Mouse (Mus musculus) forebrain, embryonic 11.5 days (tissue): ENCODE results near the gene Trappc2. TPM values are rescaled to one million over a fixed set of nuclear protein-coding genes. Genes with fewer than 3 reads are reported as not detected.

Source experiments
- ATAC-seq: fragments of 200-750 bp; cut with Nextera tagmentation; replicated peaks from 2 replicates; pipeline ENCODE4 v1.8.0; 2017; ENCODE audit warnings: moderate TSS enrichment; ENCODE audit not compliant: low FRiP score
- DNase-seq: peaks from one replicate; pipeline ENCODE4 v3.0.0-alpha.2; 2017; ENCODE audit warnings: low spot score
- H3K27ac ChIP-seq: fragments of 300-500 bp; sonication (generic); 2 replicates; pipeline ENCODE4 v1.5.1; 2014; ENCODE audit warnings: low read depth, low read length
- H3K27me3 ChIP-seq: fragments of 300-500 bp; sonication (generic); 2 replicates; pipeline ENCODE4 v1.6.1; 2014; ENCODE audit warnings: mild to moderate bottlenecking, low read length, mixed read lengths; ENCODE audit not compliant: control insufficient read depth, insufficient read depth
- H3K36me3 ChIP-seq: fragments of 300-500 bp; sonication (generic); 2 replicates; pipeline ENCODE4 v1.6.1; 2014; ENCODE audit warnings: mild to moderate bottlenecking, low read length, moderate library complexity, mixed read lengths; ENCODE audit not compliant: control insufficient read depth, insufficient read depth
- H3K4me1 ChIP-seq: fragments of 300-500 bp; sonication (generic); replicated peaks from 2 replicates; pipeline ENCODE4 v1.6.1; 2014; ENCODE audit warnings: low read length, mixed read lengths; ENCODE audit not compliant: control insufficient read depth, insufficient read depth
- H3K4me2 ChIP-seq: fragments of 300-500 bp; sonication (generic); 2 replicates; pipeline ENCODE4 v1.6.1; 2014; ENCODE audit warnings: low read depth, mild to moderate bottlenecking, low read length, moderate library complexity, mixed read lengths; ENCODE audit not compliant: severe bottlenecking
- H3K4me3 ChIP-seq: fragments of 300-500 bp; sonication (generic); 2 replicates; pipeline ENCODE4 v1.5.1; 2014; ENCODE audit warnings: low read depth, low read length
- H3K9ac ChIP-seq: fragments of 300-500 bp; sonication (generic); 2 replicates; pipeline ENCODE4 v1.6.1; 2014; ENCODE audit warnings: low read length
- H3K9me3 ChIP-seq: fragments of 300-500 bp; sonication (generic); 2 replicates; pipeline ENCODE4 v1.6.1; 2016; ENCODE audit warnings: low read length, mixed read lengths; ENCODE audit not compliant: control insufficient read depth
- WGBS: fragments of 180-500 bp; shearing (Covaris S2); extraction: QIAGEN DNeasy Blood & Tissue Kit; methylation state at CpG from one replicate; pipeline ENCODE4 v1.1.7; 2014; 5-methylcytosine and 5-hydroxymethylcytosine counted together
- polyA plus RNA-seq: library from polyadenylated mRNA; unstranded; fragments of >200 nt; fragmentation: Nextera tagmentation; extraction: Ambion mirVana; gene quantifications from 2 replicates; pipeline ENCODE4 v1.2.1, GENCODE M21; 2014

Gene Trappc2
- polyA plus RNA-seq, 1 experiment from 2014 or later: 37.2 TPM

GRCm38 (mm10) chrX:166499496-166500190 lies 59.3 kb downstream of the Trappc2 start:
- Histone ChIP-seq H3K27ac (no peak overlapping the region), H3K27me3 (peaks cover 2% of the 10 kb centered on the region; the same call in 1 of the 2 replicates), H3K4me3 (no peak overlapping the region), H3K36me3 (no peaks in the 10 kb centered on the region; the same call in 1 of the 2 replicates), H3K4me1 (no peaks in the 10 kb centered on the region), H3K9me3 (no peaks in the 10 kb centered on the region), H3K4me2 (no peak overlapping the region), H3K9ac (no peak overlapping the region)
- DNase-seq (no peak), ATAC-seq (no peak)
- 73% methylated on average over 1 of the region's 1 CpGs for WGBS

Other genes starting within 250 kb of the Trappc2 start
- 97.7 and 104 TPM in 2 replicates for gene Gpm6b, start 201.7 kb upstream of the Trappc2 start, polyA plus RNA-seq
- gene Ofd1, start 130 bp downstream of the Trappc2 start, polyA plus RNA-seq: 7.3 and 8.9 TPM in 2 replicates
- gene Rab9, start 39.3 kb downstream of the Trappc2 start, polyA plus RNA-seq: 45.1 and 53.6 TPM in 2 replicates
- gene Tceanc, start 78.0 kb downstream of the Trappc2 start, polyA plus RNA-seq: 14.5 and 16.0 TPM in 2 replicates
- 7.2 and 7.5 TPM in 2 replicates for gene Egfl6, start 145.1 kb downstream of the Trappc2 start, polyA plus RNA-seq